Mouse (Mus musculus) forebrain, postnatal 0 days (tissue): ENCODE results near the gene Rora. TPM values are rescaled to one million over a fixed set of nuclear protein-coding genes. Genes with fewer than 3 reads are reported as not detected.

Source experiments
- ATAC-seq: fragments of 200-750 bp; cut with Nextera tagmentation; 2 replicates; pipeline ENCODE4 v1.8.0; 2017; ENCODE audit warnings: mild to moderate bottlenecking, moderate library complexity
- DNase-seq: peaks from one replicate; pipeline ENCODE4 v3.0.0-alpha.2; 2015
- H3K27ac ChIP-seq: fragments of 300-500 bp; sonication (generic); 2 replicates; pipeline ENCODE4 v1.5.1; 2014; ENCODE audit warnings: low read depth, mild to moderate bottlenecking, antibody characterized with exemption, low read length, moderate library complexity, mixed read lengths
- H3K27me3 ChIP-seq: fragments of 300-500 bp; sonication (generic); 2 replicates; pipeline ENCODE4 v1.6.1; 2014; ENCODE audit warnings: mild to moderate bottlenecking, low read length, mixed read lengths; ENCODE audit not compliant: insufficient read depth
- H3K36me3 ChIP-seq: fragments of 300-500 bp; sonication (generic); 2 replicates; pipeline ENCODE4 v1.6.1; 2014; ENCODE audit warnings: mild to moderate bottlenecking, moderate library complexity; ENCODE audit not compliant: insufficient read depth
- H3K4me1 ChIP-seq: fragments of 300-500 bp; sonication (generic); 2 replicates; pipeline ENCODE4 v1.6.1; 2014; ENCODE audit warnings: antibody characterized with exemption; ENCODE audit not compliant: insufficient read depth
- H3K4me2 ChIP-seq: fragments of 300-500 bp; sonication (generic); 2 replicates; pipeline ENCODE4 v1.6.1; 2014; ENCODE audit warnings: low read depth, mild to moderate bottlenecking, moderate library complexity
- H3K4me3 ChIP-seq: fragments of 300-500 bp; sonication (generic); 2 replicates; pipeline ENCODE4 v1.5.1; 2014; ENCODE audit warnings: low read depth, low read length, mixed read lengths
- H3K9ac ChIP-seq: fragments of 300-500 bp; sonication (generic); 2 replicates; pipeline ENCODE4 v1.6.1; 2014; ENCODE audit warnings: mild to moderate bottlenecking
- H3K9me3 ChIP-seq: fragments of 300-500 bp; sonication (generic); 2 replicates; pipeline ENCODE4 v1.6.1; 2016; ENCODE audit warnings: low read length
- CTCF ChIP-seq: sonication (generic); IDR thresholded peaks from 2 replicates; pipeline ENCODE4 v1.5.1; 2016; ENCODE audit warnings: antibody characterized with exemption, control low read depth, low read depth
- WGBS: fragments of 180-500 bp; shearing (Covaris S2); extraction: QIAGEN DNeasy Blood & Tissue Kit; methylation state at CpG from one replicate; pipeline ENCODE4 v1.1.7; 2014; 5-methylcytosine and 5-hydroxymethylcytosine counted together
- polyA plus RNA-seq: library from polyadenylated mRNA; unstranded; fragments of >200 nt; fragmentation: Nextera tagmentation; extraction: Ambion mirVana; gene quantifications from 2 replicates; pipeline ENCODE4 v1.2.1, GENCODE M21; 2015
- total RNA-seq: library from RNA; depleted of rRNA; stranded (reverse); fragments of >200 nt; gene quantifications from 2 replicates; pipeline ENCODE4 v1.2.3, GENCODE M21; 2014

Gene Rora
- total and polyA plus RNA-seq, 2 experiments from 2014 or later: 9.8 to 23.9 TPM

DNA sequence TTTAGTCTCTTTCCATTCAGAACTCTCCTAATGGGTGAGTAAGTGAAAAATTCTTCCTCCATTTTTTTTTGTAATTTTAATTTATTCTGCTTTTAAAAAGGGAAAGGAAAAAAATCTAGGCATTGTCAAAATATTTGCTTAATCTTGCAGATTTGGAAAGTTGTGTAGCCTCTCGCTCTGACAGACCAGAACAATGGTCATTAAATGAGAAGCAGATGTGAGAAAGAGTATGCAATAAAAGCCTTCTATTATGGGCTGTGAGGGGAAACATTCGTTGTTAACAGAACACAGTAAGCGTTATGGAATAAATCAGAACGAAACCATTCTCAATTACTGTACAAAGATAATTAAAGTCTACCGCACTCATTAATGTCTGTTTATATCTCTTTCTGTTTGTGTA, 196.7 kb downstream of the Rora start:
- Histone ChIP-seq H3K4me2 (no peak overlapping the region), H3K27me3 (no peaks in the 10 kb centered on the region), H3K4me1 (no peaks in the 10 kb centered on the region), H3K27ac (no peak overlapping the region), H3K9me3 (no peaks in the 10 kb centered on the region), H3K9ac (no peak overlapping the region), H3K4me3 (no peak overlapping the region), H3K36me3 (no peaks in the 10 kb centered on the region)
- ATAC-seq (no peak), DNase-seq (no peak)
- no peak for TF ChIP-seq CTCF
- 30% methylated on average over 5 of the region's 5 CpGs for WGBS

DNA sequence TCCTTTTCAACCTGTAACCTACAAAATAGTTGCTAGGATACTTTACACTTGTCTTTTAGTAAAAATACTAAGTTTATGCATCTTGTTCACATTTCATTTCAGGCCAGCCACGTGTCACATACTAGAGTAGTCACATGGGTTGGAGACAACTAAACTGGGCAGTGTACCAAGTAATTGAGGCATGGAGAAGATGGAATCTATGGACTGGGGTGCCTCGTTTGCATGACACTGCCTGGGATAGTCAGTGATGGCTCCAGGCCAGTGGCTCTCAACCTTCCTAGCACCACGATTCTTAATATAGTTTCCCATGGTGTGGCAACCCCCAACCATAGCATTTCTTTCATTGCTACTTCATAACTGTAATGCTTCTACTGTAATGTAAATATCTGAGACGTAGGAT, 198.6 kb downstream of the Rora start:
- Histone ChIP-seq H3K4me3 (no peak overlapping the region), H3K4me2 (no peak overlapping the region), H3K9me3 (no peaks in the 10 kb centered on the region), H3K27me3 (no peaks in the 10 kb centered on the region), H3K9ac (no peak overlapping the region), H3K4me1 (no peaks in the 10 kb centered on the region), H3K27ac (no peak overlapping the region), H3K36me3 (no peaks in the 10 kb centered on the region)
- ATAC-seq (no peak), DNase-seq (no peak)
- TF ChIP-seq CTCF: no peak
- whole genome bisulfite sequencing: 41% methylated on average over 4 of the region's 4 CpGs

DNA sequence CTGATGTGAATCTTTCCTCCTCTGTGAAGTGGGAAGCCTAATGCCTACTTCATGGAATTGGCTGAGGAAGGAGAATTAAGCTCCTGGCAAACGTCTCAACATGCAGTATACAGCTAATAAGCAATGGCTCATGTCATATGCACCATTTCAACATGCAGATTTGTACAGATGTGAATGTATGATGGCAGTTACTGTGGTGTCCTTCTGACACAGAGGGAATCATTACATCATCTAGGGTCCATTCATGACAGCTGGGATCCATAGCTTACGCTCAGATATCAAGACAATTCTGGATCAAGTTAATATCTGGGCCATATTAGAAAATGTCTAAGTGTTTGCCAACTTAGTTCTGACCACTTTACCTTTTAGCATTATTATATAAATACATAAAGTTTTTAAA, 199.3 kb downstream of the Rora start:
- no peak overlapping the region for H3K9ac ChIP-seq
- no peak overlapping the region for H3K4me2 ChIP-seq
- H3K27ac ChIP-seq: no peak overlapping the region
- no peaks in the 10 kb centered on the region for H3K36me3 ChIP-seq
- H3K4me3 ChIP-seq: no peak overlapping the region
- no peaks in the 10 kb centered on the region for H3K27me3 ChIP-seq
- DNase-seq: no peak
- no peaks in the 10 kb centered on the region for H3K4me1 ChIP-seq
- TF ChIP-seq CTCF: no peak
- WGBS: 72% methylated on average over 2 of the region's 2 CpGs
- no peak for ATAC-seq
- H3K9me3 ChIP-seq: no peaks in the 10 kb centered on the region

- Histone ChIP-seq H3K4me2 (no peak overlapping the region), H3K4me1 (no peaks in the 10 kb centered on the region), H3K4me3 (no peak overlapping the region), H3K27ac (no peak overlapping the region), H3K27me3 (no peaks in the 10 kb centered on the region), H3K36me3 (no peaks in the 10 kb centered on the region), H3K9me3 (peaks cover 9% of the 10 kb centered on the region; the same call in 1 of the 2 replicates), H3K9ac (no peak overlapping the region)
- no peak for TF ChIP-seq CTCF
- WGBS: 91% methylated on average over 2 of the region's 2 CpGs
- no peak for DNase-seq
- ATAC-seq: no peak
Observed at GRCm38 (mm10) chr9:68859500-68859899, 205.9 kb downstream of the Rora start.

- Histone ChIP-seq H3K4me2 (0 out of 2 replicates have a peak overlapping the region, but pooled peaks have one; percentile 8), H3K4me1 (peaks cover 8% of the 10 kb centered on the region), H3K27me3 (0 out of 2 replicates have a peak, but pooled peaks cover 4% of the 10 kb centered on the region), H3K9me3 (peaks cover 9% of the 10 kb centered on the region; the same call in 1 of the 2 replicates), H3K9ac (no peak overlapping the region), H3K4me3 (no peak overlapping the region), H3K36me3 (no peaks in the 10 kb centered on the region), H3K27ac (no peak overlapping the region)
- no peak for TF ChIP-seq CTCF
- peak; percentile 36 for DNase-seq
- ATAC-seq: no peak
- 38% methylated on average over 4 of the region's 4 CpGs for WGBS
Observed at GRCm38 (mm10) chr9:68866317-68866716, 212.7 kb downstream of the Rora start.

- no peak for TF ChIP-seq CTCF
- Histone ChIP-seq H3K27ac (no peak overlapping the region), H3K9me3 (no peaks in the 10 kb centered on the region), H3K4me2 (no peak overlapping the region), H3K4me3 (no peak overlapping the region), H3K27me3 (0 out of 2 replicates have a peak, but pooled peaks cover 3% of the 10 kb centered on the region), H3K36me3 (no peaks in the 10 kb centered on the region), H3K9ac (no peak overlapping the region), H3K4me1 (0 out of 2 replicates have a peak, but pooled peaks cover 3% of the 10 kb centered on the region)
- 90% methylated on average over 4 of the region's 4 CpGs for whole genome bisulfite sequencing
- ATAC-seq: no peak
- no peak for DNase-seq
Observed at GRCm38 (mm10) chr9:68873838-68874237, 220.3 kb downstream of the Rora start.

- no peaks in the 10 kb centered on the region for H3K27me3 ChIP-seq
- no peak overlapping the region for H3K4me2 ChIP-seq
- H3K36me3 ChIP-seq: no peaks in the 10 kb centered on the region
- H3K4me1 ChIP-seq: 0 out of 2 replicates have a peak, but pooled peaks cover 3% of the 10 kb centered on the region
- no peak overlapping the region for H3K9ac ChIP-seq
- no peak overlapping the region for H3K4me3 ChIP-seq
- H3K27ac ChIP-seq: no peak overlapping the region
- ATAC-seq: no peak
- H3K9me3 ChIP-seq: no peaks in the 10 kb centered on the region
- no peak for DNase-seq
- no peak for TF ChIP-seq CTCF
- 95% methylated on average over 2 of the region's 2 CpGs for WGBS
Observed at GRCm38 (mm10) chr9:68874544-68874943, 221.0 kb downstream of the Rora start.
